Mouse (Mus musculus) myocyte (in vitro differentiated cells): ENCODE measurements around the gene Hdac7. TPM values are rescaled to one million over a fixed set of nuclear protein-coding genes. Genes with fewer than 3 reads are reported as not detected.

Experiments
- H3K27me3 ChIP-seq: one replicate; pipeline ENCODE4 v1.6.1; 2011; ENCODE audit not compliant: control insufficient read depth, insufficient read depth, insufficient read length
- H3K36me3 ChIP-seq: one replicate; pipeline ENCODE4 v1.6.1; 2011; ENCODE audit not compliant: control insufficient read depth, insufficient read depth
- H3K4me2 ChIP-seq: one replicate; pipeline ENCODE4 v1.6.1; 2011; ENCODE audit warnings: low read depth, control low read depth
- H3K4me3 ChIP-seq: one replicate; pipeline ENCODE4 v1.5.1; 2011; ENCODE audit warnings: mild to moderate bottlenecking, control low read depth, moderate library complexity
- H3K79me2 ChIP-seq: one replicate; pipeline ENCODE4 v1.6.1; 2011; ENCODE audit not compliant: control insufficient read depth, insufficient read depth
- H3ac ChIP-seq: one replicate; pipeline ENCODE4 v1.6.1; 2011; ENCODE audit not compliant: control insufficient read depth, insufficient read length
- CEBPB ChIP-seq: IDR thresholded peaks from 2 replicates; pipeline ENCODE4 v1.6.1; 2011; ENCODE audit warnings: mild to moderate bottlenecking, moderate library complexity; ENCODE audit not compliant: poor library complexity, insufficient read depth, severe bottlenecking
- E2F4 ChIP-seq: IDR thresholded peaks from one replicate; pipeline ENCODE4 v1.6.1; 2011; ENCODE audit warnings: mild to moderate bottlenecking, control low read depth, moderate library complexity; ENCODE audit not compliant: insufficient read depth
- MAX ChIP-seq: IDR thresholded peaks from one replicate; pipeline ENCODE4 v1.6.1; 2011; ENCODE audit warnings: low read depth, mild to moderate bottlenecking, control low read depth
- MYOD1 ChIP-seq, 3 experiments: IDR thresholded peaks; one replicate each; pipeline ENCODE4 v1.6.1; 2011; ENCODE audit warnings: control low read depth in 2 of 3, low read depth in 2 of 3, mild to moderate bottlenecking in 2 of 3, moderate library complexity in 1 of 3; ENCODE audit not compliant: insufficient read length in 2 of 3, control insufficient read depth in 1 of 3
- MYOG ChIP-seq, 3 experiments: IDR thresholded peaks; one replicate each; pipeline ENCODE4 v1.6.1; 2011; ENCODE audit warnings: control low read depth in 2 of 3, low read depth in 2 of 3, mild to moderate bottlenecking in 2 of 3; ENCODE audit not compliant: insufficient read length in 2 of 3, control insufficient read depth in 1 of 3, insufficient read depth in 1 of 3
- POLR2A ChIP-seq: IDR thresholded peaks from one replicate; pipeline ENCODE4 v1.6.1; 2011; ENCODE audit warnings: low read depth, mild to moderate bottlenecking, control low read depth, moderate library complexity; ENCODE audit not compliant: insufficient read length
- POLR2AphosphoS2 ChIP-seq: IDR thresholded peaks from one replicate; pipeline ENCODE4 v1.6.1; 2011; ENCODE audit warnings: low read depth, control low read depth; ENCODE audit not compliant: insufficient read length
- REST ChIP-seq: IDR thresholded peaks from one replicate; pipeline ENCODE4 v1.6.1; 2011; ENCODE audit warnings: mild to moderate bottlenecking, control low read depth, moderate library complexity; ENCODE audit not compliant: insufficient read depth, insufficient read length
- SRF ChIP-seq: IDR thresholded peaks from one replicate; pipeline ENCODE4 v1.6.1; 2011; ENCODE audit warnings: low read depth; ENCODE audit not compliant: control insufficient read depth, insufficient read length
- TCF12 ChIP-seq: IDR thresholded peaks from one replicate; pipeline ENCODE4 v1.6.1; 2011; ENCODE audit warnings: mild to moderate bottlenecking, control low read depth; ENCODE audit not compliant: poor library complexity, insufficient read depth, severe bottlenecking
- TCF3 ChIP-seq: IDR thresholded peaks from one replicate; pipeline ENCODE4 v1.6.1; 2011; ENCODE audit warnings: low read depth, control low read depth; ENCODE audit not compliant: insufficient read length
- USF1 ChIP-seq: IDR thresholded peaks from one replicate; pipeline ENCODE4 v1.6.1; 2011; ENCODE audit warnings: low read depth, mild to moderate bottlenecking, control low read depth, moderate library complexity
- polyA plus RNA-seq: library from polyadenylated mRNA; unstranded; fragments of >200 nt; fragmentation: generic; extraction: Trizol; gene quantifications from one replicate; pipeline ENCODE4 v1.2.1, GENCODE M21; 2012; ENCODE audit warnings: missing spikeins

Gene Hdac7
- polyA plus RNA-seq, 1 experiment: 17.4 TPM

GRCm38 (mm10) chr15:97748964-97749363 is 95.3 kb downstream of the Hdac7 start:
- H3K4me3 ChIP-seq: no peak overlapping the region
- no peak for TF ChIP-seq MAX
- TF ChIP-seq TCF12: no peak
- TF ChIP-seq TCF3: no peak
- TF ChIP-seq POLR2AphosphoS2: no peak
- no peak for TF ChIP-seq POLR2A
- TF ChIP-seq MYOD1 (IDR thresholded peaks at IDR 0.05; ENCODE audit: control insufficient read depth in 1 of 3, insufficient read length in 2 of 3, low read depth in 2 of 3): no peak
- no peak for TF ChIP-seq CEBPB
- TF ChIP-seq MYOG (IDR thresholded peaks at IDR 0.05; ENCODE audit: control insufficient read depth in 1 of 3, insufficient read depth in 1 of 3, insufficient read length in 2 of 3, low read depth in 2 of 3): no peak
- TF ChIP-seq USF1: no peak
- TF ChIP-seq SRF: no peak
- TF ChIP-seq E2F4: no peak
- no peak for TF ChIP-seq REST
- H3ac ChIP-seq: no peak overlapping the region
- no peaks in the 10 kb centered on the region for H3K79me2 ChIP-seq
- no peaks in the 10 kb centered on the region for H3K36me3 ChIP-seq
- peaks cover 36% of the 10 kb centered on the region for H3K27me3 ChIP-seq
- H3K4me2 ChIP-seq: no peak overlapping the region

GRCm38 (mm10) chr15:97748309-97748708 is 96.0 kb downstream of the Hdac7 start:
- no peak overlapping the region for H3K4me3 ChIP-seq
- TF ChIP-seq POLR2A: no peak
- TF ChIP-seq SRF: no peak
- no peak for TF ChIP-seq USF1
- no peaks in the 10 kb centered on the region for H3K36me3 ChIP-seq
- no peak overlapping the region for H3ac ChIP-seq
- H3K79me2 ChIP-seq: no peaks in the 10 kb centered on the region
- no peak overlapping the region for H3K4me2 ChIP-seq
- H3K27me3 ChIP-seq: peaks cover 37% of the 10 kb centered on the region

- no peaks in the 10 kb centered on the region for H3K79me2 ChIP-seq
- H3K36me3 ChIP-seq: no peaks in the 10 kb centered on the region
- no peak overlapping the region for H3K4me3 ChIP-seq
- H3K27me3 ChIP-seq: peaks cover 37% of the 10 kb centered on the region
- H3ac ChIP-seq: no peak overlapping the region
- TF ChIP-seq SRF (no peak), TCF12 (no peak), USF1 (no peak), POLR2A (no peak), E2F4 (no peak), CEBPB (no peak), MAX (no peak), TCF3 (no peak), MYOD1 (IDR thresholded peaks at IDR 0.05; ENCODE audit: control insufficient read depth in 1 of 3, insufficient read length in 2 of 3, low read depth in 2 of 3) (no peak), REST (no peak), POLR2AphosphoS2 (no peak), MYOG (IDR thresholded peaks at IDR 0.05; ENCODE audit: control insufficient read depth in 1 of 3, insufficient read depth in 1 of 3, insufficient read length in 2 of 3, low read depth in 2 of 3) (no peak)
- no peak overlapping the region for H3K4me2 ChIP-seq
Observed at GRCm38 (mm10) chr15:97747486-97747885, 96.8 kb downstream of the Hdac7 start.

- Histone ChIP-seq H3K27me3 (peaks cover 37% of the 10 kb centered on the region), H3K4me2 (no peak overlapping the region), H3K79me2 (no peaks in the 10 kb centered on the region), H3K4me3 (no peak overlapping the region), H3ac (no peak overlapping the region), H3K36me3 (no peaks in the 10 kb centered on the region)
- TF ChIP-seq E2F4: no peak
- no peak for TF ChIP-seq TCF3
- no peak for TF ChIP-seq MAX
- no peak for TF ChIP-seq CEBPB
- no peak for TF ChIP-seq MYOG (IDR thresholded peaks at IDR 0.05; ENCODE audit: control insufficient read depth in 1 of 3, insufficient read depth in 1 of 3, insufficient read length in 2 of 3, low read depth in 2 of 3)
- no peak for TF ChIP-seq TCF12
- TF ChIP-seq REST: no peak
- TF ChIP-seq USF1: no peak
- no peak for TF ChIP-seq POLR2AphosphoS2
- no peak for TF ChIP-seq POLR2A
- no peak for TF ChIP-seq MYOD1 (IDR thresholded peaks at IDR 0.05; ENCODE audit: control insufficient read depth in 1 of 3, insufficient read length in 2 of 3, low read depth in 2 of 3)
- no peak for TF ChIP-seq SRF
Observed at GRCm38 (mm10) chr15:97746748-97747147, 97.6 kb downstream of the Hdac7 start.

GRCm38 (mm10) chr15:97746278-97746677 is 98.0 kb downstream of the Hdac7 start:
- H3K79me2 ChIP-seq: no peaks in the 10 kb centered on the region
- H3ac ChIP-seq: no peak overlapping the region
- TF ChIP-seq MAX: no peak
- TF ChIP-seq MYOG (IDR thresholded peaks at IDR 0.05; ENCODE audit: control insufficient read depth in 1 of 3, insufficient read depth in 1 of 3, insufficient read length in 2 of 3, low read depth in 2 of 3): no peak
- no peak for TF ChIP-seq USF1
- no peak for TF ChIP-seq MYOD1 (IDR thresholded peaks at IDR 0.05; ENCODE audit: control insufficient read depth in 1 of 3, insufficient read length in 2 of 3, low read depth in 2 of 3)
- no peak for TF ChIP-seq TCF12
- no peak for TF ChIP-seq CEBPB
- no peak for TF ChIP-seq POLR2AphosphoS2
- TF ChIP-seq REST: no peak
- no peak for TF ChIP-seq SRF
- no peak for TF ChIP-seq E2F4
- TF ChIP-seq TCF3: no peak
- H3K27me3 ChIP-seq: peaks cover 41% of the 10 kb centered on the region
- H3K36me3 ChIP-seq: no peaks in the 10 kb centered on the region
- H3K4me2 ChIP-seq: no peak overlapping the region
- no peak overlapping the region for H3K4me3 ChIP-seq
